Mouse (Mus musculus) MEL (cell line): ENCODE measurements around the gene Frmd4a. TPM values are rescaled to one million over a fixed set of nuclear protein-coding genes. Genes with fewer than 3 reads are reported as not detected.

Source experiments
- DNase-seq: peaks from one replicate; pipeline ENCODE4 v3.0.0; 2011; ENCODE audit warnings: low read depth, low spot score
- H3K27ac ChIP-seq: 2 replicates; pipeline ENCODE4 v1.5.1; 2012; ENCODE audit warnings: low read depth, mild to moderate bottlenecking, control low read depth, low read length, moderate library complexity; ENCODE audit not compliant: control insufficient read depth
- H3K27me3 ChIP-seq, 2 experiments: fragments of 150-350 bp in 1 of 2; sonication (generic) in 1 of 2; 2 replicates each; pipeline ENCODE4 v1.6.1; 2012; ENCODE audit warnings: low read length in 2 of 2, mild to moderate bottlenecking in 2 of 2, improper control_type of control experiment in 1 of 2, moderate library complexity in 1 of 2; ENCODE audit not compliant: insufficient read depth in 2 of 2, control insufficient read depth in 1 of 2
- H3K36me3 ChIP-seq, 2 experiments: 2 replicates each; pipeline ENCODE4 v1.6.1; 2012 to 2014; ENCODE audit warnings: low read length in 2 of 2, improper control_type of control experiment in 1 of 2, inconsistent platforms in 1 of 2, mild to moderate bottlenecking in 1 of 2; ENCODE audit not compliant: insufficient read depth in 2 of 2, control insufficient read depth in 1 of 2
- H3K4me1 ChIP-seq, 2 experiments: fragments of 150-350 bp in 1 of 2; sonication (generic) in 1 of 2; 2 replicates each; pipeline ENCODE4 v1.6.1; 2012; ENCODE audit warnings: low read length in 2 of 2, improper control_type of control experiment in 1 of 2, mild to moderate bottlenecking in 1 of 2; ENCODE audit not compliant: insufficient read depth in 2 of 2, control insufficient read depth in 1 of 2
- H3K4me3 ChIP-seq, 2 experiments: fragments of 150-350 bp in 1 of 2; sonication (generic) in 1 of 2; 2 replicates each; pipeline ENCODE4 v1.5.1; 2012; ENCODE audit warnings: low read depth in 2 of 2, low read length in 2 of 2, mild to moderate bottlenecking in 2 of 2, moderate library complexity in 2 of 2, control low read depth in 1 of 2, improper control_type of control experiment in 1 of 2; ENCODE audit not compliant: control insufficient read depth in 1 of 2, insufficient read depth in 1 of 2
- H3K79me2 ChIP-seq: 2 replicates; pipeline ENCODE4 v1.6.1; 2012; ENCODE audit warnings: mild to moderate bottlenecking, low read length, moderate library complexity; ENCODE audit not compliant: control insufficient read depth, poor library complexity, insufficient read depth
- H3K9ac ChIP-seq: 2 replicates; pipeline ENCODE4 v1.6.1; 2012; ENCODE audit warnings: low read depth, mild to moderate bottlenecking, control low read depth, low read length, moderate library complexity; ENCODE audit not compliant: control insufficient read depth, poor library complexity, severe bottlenecking
- H3K9me3 ChIP-seq: fragments of 150-350 bp; sonication (generic); replicated peaks from 2 replicates; pipeline ENCODE4 v1.6.1; 2012; ENCODE audit warnings: mild to moderate bottlenecking, low read length, improper control_type of control experiment, moderate library complexity; ENCODE audit not compliant: insufficient read depth
- BHLHE40 ChIP-seq: IDR thresholded peaks from 2 replicates; pipeline ENCODE4 v1.6.1; 2012; ENCODE audit warnings: low read depth, mild to moderate bottlenecking, inconsistent platforms, low read length, improper control_type of control experiment, borderline replicate concordance
- CTCF ChIP-seq, 3 experiments: IDR thresholded peaks in 2 of 3; conservative IDR thresholded peaks in 1 of 3; 2 replicates each; pipeline ENCODE4 v1.5.1; 2011 to 2012; ENCODE audit warnings: low read length in 3 of 3, low read depth in 2 of 3, mild to moderate bottlenecking in 2 of 3, improper control_type of control experiment in 1 of 3, inconsistent platforms in 1 of 3, mixed read lengths in 1 of 3, moderate library complexity in 1 of 3; ENCODE audit not compliant: control insufficient read depth in 1 of 3, insufficient read depth in 1 of 3, poor library complexity in 1 of 3, severe bottlenecking in 1 of 3
- ELF1 ChIP-seq: IDR thresholded peaks from 2 replicates; pipeline ENCODE4 v1.6.1; 2014; ENCODE audit warnings: low read depth, mild to moderate bottlenecking, inconsistent platforms, low read length, improper control_type of control experiment, moderate library complexity
- EP300 ChIP-seq, 2 experiments: IDR thresholded peaks; 2 replicates each; pipeline ENCODE4 v1.6.1; 2011; ENCODE audit warnings: improper control_type of control experiment in 2 of 2, low read length in 2 of 2, low read depth in 1 of 2, mild to moderate bottlenecking in 1 of 2
- GABPA ChIP-seq: IDR thresholded peaks from 2 replicates; pipeline ENCODE4 v1.6.1; 2012; ENCODE audit warnings: low read depth, mild to moderate bottlenecking, inconsistent platforms, low read length, improper control_type of control experiment, moderate library complexity
- JUND ChIP-seq: IDR thresholded peaks from 2 replicates; pipeline ENCODE4 v1.6.1; 2011; ENCODE audit warnings: low read depth, mild to moderate bottlenecking, improper control_type of control experiment, low read length
- MAX ChIP-seq: IDR thresholded peaks from 2 replicates; pipeline ENCODE4 v1.6.1; 2011; ENCODE audit warnings: low read length, improper control_type of control experiment
- MEF2A ChIP-seq: IDR thresholded peaks from 2 replicates; pipeline ENCODE4 v1.6.1; 2014; ENCODE audit warnings: low read depth, mild to moderate bottlenecking, inconsistent platforms, low read length, improper control_type of control experiment; ENCODE audit not compliant: poor library complexity, insufficient replicate concordance, severe bottlenecking; ENCODE audit errors: extremely low read depth
- MYC ChIP-seq: IDR thresholded peaks from 2 replicates; pipeline ENCODE4 v1.6.1; 2011; ENCODE audit warnings: low read depth, mild to moderate bottlenecking, low read length, improper control_type of control experiment, moderate library complexity
- NELFE ChIP-seq: IDR thresholded peaks from 2 replicates; pipeline ENCODE4 v1.6.1; 2011; ENCODE audit warnings: low read depth, low read length, improper control_type of control experiment
- NRF1 ChIP-seq: IDR thresholded peaks from 2 replicates; pipeline ENCODE4 v1.6.1; 2014; ENCODE audit warnings: low read depth, mild to moderate bottlenecking, inconsistent platforms, low read length, improper control_type of control experiment, moderate library complexity; ENCODE audit not compliant: poor library complexity, insufficient read depth, severe bottlenecking
- POLR2AphosphoS2 ChIP-seq: IDR thresholded peaks from 2 replicates; pipeline ENCODE4 v1.6.1; 2011; ENCODE audit warnings: low read length, improper control_type of control experiment
- POLR2AphosphoS5 ChIP-seq: IDR thresholded peaks from 2 replicates; pipeline ENCODE4 v1.6.1; 2012; ENCODE audit warnings: low read depth, borderline replicate concordance, mild to moderate bottlenecking, inconsistent platforms, low read length, moderate library complexity, mixed read lengths
- RCOR1 ChIP-seq: IDR thresholded peaks from 2 replicates; pipeline ENCODE4 v1.6.1; 2012; ENCODE audit warnings: low read depth, mild to moderate bottlenecking, inconsistent platforms, low read length, improper control_type of control experiment
- TCF12 ChIP-seq: IDR thresholded peaks from 2 replicates; pipeline ENCODE4 v1.6.1; 2014; ENCODE audit warnings: low read depth, mild to moderate bottlenecking, inconsistent platforms, low read length, improper control_type of control experiment, moderate library complexity
- UBTF ChIP-seq: IDR thresholded peaks from 2 replicates; pipeline ENCODE4 v1.6.1; 2012; ENCODE audit warnings: low read depth, mild to moderate bottlenecking, inconsistent platforms, low read length, improper control_type of control experiment, moderate library complexity, borderline replicate concordance; ENCODE audit not compliant: insufficient read depth
- USF1 ChIP-seq: IDR thresholded peaks from 2 replicates; pipeline ENCODE4 v1.6.1; 2014; ENCODE audit warnings: low read depth, mild to moderate bottlenecking, inconsistent platforms, low read length, improper control_type of control experiment, moderate library complexity
- ZMIZ1 ChIP-seq: IDR thresholded peaks from 2 replicates; pipeline ENCODE4 v1.6.1; 2012; ENCODE audit warnings: low read depth, mild to moderate bottlenecking, inconsistent platforms, low read length, improper control_type of control experiment, moderate library complexity
- ZNF384 ChIP-seq: IDR thresholded peaks from 2 replicates; pipeline ENCODE4 v1.6.1; 2012; ENCODE audit warnings: low read depth, mild to moderate bottlenecking, inconsistent platforms, low read length, improper control_type of control experiment
- polyA plus RNA-seq, 2 experiments: library from polyadenylated mRNA; stranded (reverse) in 1 of 2; unstranded in 1 of 2; fragments of >175 nt in 1 of 2; fragments of >200 nt in 1 of 2; gene quantifications; 2 replicates each; pipeline versions ENCODE4 v1.2.1 to v1.2.4; 2012; ENCODE audit warnings: low replicate concordance in 2 of 2, low read depth in 1 of 2; ENCODE audit not compliant: insufficient read length in 2 of 2, insufficient read depth in 1 of 2, missing spikeins in 1 of 2
- total RNA-seq: library from RNA; depleted of rRNA; stranded (reverse); fragments of 300-350 nt; gene quantifications from 2 replicates; pipeline ENCODE4 v1.2.3, GENCODE M21; 2012

Gene Frmd4a
- total and polyA plus RNA-seq, 3 experiments, result 6.4 to 14.4 TPM; not detected in 1

DNA sequence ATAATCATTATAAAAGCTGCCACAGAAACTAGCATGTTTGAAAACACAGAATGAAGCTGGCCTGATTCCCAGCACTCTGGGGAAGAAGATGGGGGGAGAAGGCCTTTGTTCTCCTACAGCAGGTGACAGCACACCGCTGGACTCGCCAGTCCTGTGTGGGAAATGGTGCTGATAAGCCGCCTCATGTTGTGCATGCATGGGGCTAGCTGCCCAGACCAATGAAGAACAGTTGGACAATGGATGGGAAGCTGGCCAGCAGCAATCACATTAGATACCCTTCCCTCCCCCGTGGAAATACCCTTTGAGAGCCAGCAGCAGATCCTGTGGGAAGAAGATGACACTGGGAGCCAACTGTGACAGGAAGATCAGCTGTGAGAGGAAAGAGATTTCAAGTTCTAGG, 210.0 kb downstream of the Frmd4a start:
- Histone ChIP-seq H3K27me3 (peaks cover 1 to 3% of the 10 kb centered on the region in 2 experiments; a peak in 2 of 4 replicates), H3K9ac (no peak overlapping the region), H3K27ac (no peak overlapping the region), H3K4me1 (no peaks in the 10 kb centered on the region), H3K36me3 (no peaks in the 10 kb centered on the region), H3K9me3 (no peaks in the 10 kb centered on the region), H3K4me3 (no peak overlapping the region), H3K79me2 (no peaks in the 10 kb centered on the region)
- TF ChIP-seq TCF12 (no peak), CTCF (IDR thresholded peaks at IDR 0.05 in 2 of 3, conservative IDR thresholded peaks at IDR 0.05 in 1 of 3; ENCODE audit: control insufficient read depth in 1 of 3, insufficient read depth in 1 of 3, low read depth in 2 of 3, low read length in 3 of 3, poor library complexity in 1 of 3, severe bottlenecking in 1 of 3) (no peak), POLR2AphosphoS2 (no peak), MYC (no peak), NRF1 (no peak), RCOR1 (no peak), MAX (no peak), EP300 (IDR thresholded peaks at IDR 0.05; ENCODE audit: low read depth in 1 of 2, low read length in 2 of 2) (no peak), BHLHE40 (no peak), USF1 (no peak), JUND (no peak), ZNF384 (no peak), UBTF (no peak), GABPA (no peak), ZMIZ1 (no peak), NELFE (no peak)
- DNase-seq, result no peak

DNA sequence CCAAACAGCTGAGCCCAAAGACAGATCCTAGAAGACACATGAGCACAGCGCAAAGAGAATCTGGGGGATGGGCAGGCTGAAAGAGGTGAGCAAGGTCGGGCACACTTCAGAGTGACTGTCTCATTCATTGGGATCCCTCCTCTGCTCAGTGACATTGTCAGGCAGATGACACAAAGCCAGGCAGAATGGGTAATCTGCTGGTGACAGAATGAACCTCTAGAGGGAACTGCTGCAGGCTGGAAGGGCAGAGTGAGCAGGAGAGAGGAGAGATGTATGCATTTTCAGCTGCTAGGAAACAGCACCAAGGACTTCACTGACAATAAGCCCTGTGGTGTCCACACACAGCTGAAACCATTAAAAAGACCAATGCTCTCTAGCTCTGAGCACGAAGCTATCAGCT, 211.0 kb downstream of the Frmd4a start:
- H3K9me3 ChIP-seq, result no peaks in the 10 kb centered on the region

More for the DNA sequence above, 211.0 kb downstream of the Frmd4a start:
- Histone ChIP-seq H3K36me3 (no peaks in the 10 kb centered on the region), H3K9ac (no peak overlapping the region), H3K4me3 (no peak overlapping the region), H3K79me2 (no peaks in the 10 kb centered on the region), H3K27me3 (peaks cover 1 to 3% of the 10 kb centered on the region in 2 experiments; a peak in 2 of 4 replicates), H3K4me1 (no peaks in the 10 kb centered on the region), H3K27ac (no peak overlapping the region)
- no peak for DNase-seq
- TF ChIP-seq POLR2AphosphoS5, result no peak
- no peak for TF ChIP-seq ELF1
- no peak for TF ChIP-seq MEF2A
